ENCODE assay signal across 8 mouse cellular contexts in the genomic region with DNA sequence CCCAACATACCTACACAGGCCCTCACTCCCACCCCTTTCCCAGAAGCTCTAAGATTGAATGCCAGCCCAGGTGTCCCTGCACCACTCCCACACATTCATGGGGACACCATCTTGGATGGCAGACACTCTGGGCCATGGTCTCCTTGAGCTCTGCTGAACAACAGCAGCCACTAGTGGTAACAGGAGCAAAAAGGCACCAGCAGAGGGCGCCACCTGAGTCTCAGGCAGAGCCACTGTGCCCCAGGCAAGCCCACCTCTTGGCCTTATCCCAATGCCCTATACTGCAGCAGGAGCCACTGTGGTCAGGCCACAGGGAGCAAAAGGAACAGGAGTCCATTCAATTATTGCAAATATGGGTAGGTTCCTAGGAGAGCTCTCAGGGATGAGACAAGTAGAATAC. TPM values are rescaled to one million over a fixed set of nuclear protein-coding genes. Genes with fewer than 3 reads are reported as not detected.
DNase-seq lines count a peak whose midpoint lies in the region; ATAC-seq and TF ChIP-seq lines count a peak whose summit lies in the region.

No protein-coding gene starts in this region.

- no peaks in the 10 kb centered on the region for H3K27me3 ChIP-seq in cerebellum, adult 2 months (ENCODE audit: control insufficient read depth, insufficient read depth, low read length)
- peaks cover 50% of the 10 kb centered on the region for H3K27me3 ChIP-seq in liver, embryonic 13.5 days
- H3K27me3 ChIP-seq in thymus, adult 2 months (ENCODE audit: control insufficient read depth, insufficient read depth, low read length), result no peaks in the 10 kb centered on the region; the same call in 1 of the 2 replicates

- no peak overlapping the region for H3K9ac ChIP-seq in liver, embryonic 13.5 days

- no peak for ATAC-seq in cerebellum, adult (ENCODE audit: insufficient number of reproducible peaks, low FRiP score, low TSS enrichment)
- no peak for ATAC-seq in liver, embryonic 13.5 days (ENCODE audit: low read depth)

- H3K4me3 ChIP-seq in cerebellum, adult 2 months (replicated peaks; ENCODE audit: insufficient read depth, low read depth, low read length), result no peak overlapping the region
- no peak overlapping the region for H3K4me3 ChIP-seq in left cerebral cortex, adult 2 months
- H3K4me3 ChIP-seq in liver, embryonic 13.5 days (replicated peaks), result no peak overlapping the region
- no peak overlapping the region for H3K4me3 ChIP-seq in thymus, adult 2 months (ENCODE audit: control insufficient read depth, insufficient read depth, low read length)

- H3K4me1 ChIP-seq in cerebellum, adult 2 months (ENCODE audit: control insufficient read depth, insufficient read depth, low read length), result no peaks in the 10 kb centered on the region
- H3K4me1 ChIP-seq in liver, embryonic 13.5 days (replicated peaks), result no peaks in the 10 kb centered on the region
- no peaks in the 10 kb centered on the region for H3K4me1 ChIP-seq in thymus, adult 2 months (replicated peaks; ENCODE audit: control insufficient read depth, insufficient read depth, low read length)

- no peaks in the 10 kb centered on the region for H3K36me3 ChIP-seq in liver, embryonic 13.5 days
- H3K36me3 ChIP-seq in thymus, adult 2 months (ENCODE audit: control insufficient read depth, insufficient read depth, low read length), result no peaks in the 10 kb centered on the region

- no peak for TF ChIP-seq POLR2A in cerebellum, adult 2 months (IDR thresholded peaks at IDR 0.05; ENCODE audit: borderline replicate concordance, insufficient read depth, low read length)
- no peak for TF ChIP-seq POLR2A in thymus, adult 2 months (IDR thresholded peaks at IDR 0.05; ENCODE audit: control insufficient read depth, extremely low read depth, insufficient read depth, low read length, poor library complexity)

- no peak overlapping the region for H3K4me2 ChIP-seq in liver, embryonic 13.5 days

- intact Hi-C loops in left cerebral cortex, adult 2 months (cut with DNase I), result no loop called here

- H3K27ac ChIP-seq in cerebellum, adult 2 months (ENCODE audit: insufficient read depth, low read length), result no peak overlapping the region
- no peak overlapping the region for H3K27ac ChIP-seq in left cerebral cortex, adult 2 months
- H3K27ac ChIP-seq in liver, embryonic 13.5 days, result no peak overlapping the region
- H3K27ac ChIP-seq in thymus, adult 2 months (ENCODE audit: control insufficient read depth, insufficient read depth, low read length), result no peak overlapping the region

- 20% methylated on average over 1 of the region's 1 CpGs for WGBS in cerebellum, adult 2 months
- 0% methylated on average over 1 of the region's 1 CpGs for WGBS in liver, embryonic 13.5 days (ENCODE audit: insufficient replicate concordance)
- 19% methylated on average over 1 of the region's 1 CpGs for WGBS in thymus, adult 2 months

- H3K9me3 ChIP-seq in liver, embryonic 13.5 days (replicated peaks), result no peaks in the 10 kb centered on the region

- peak; percentile 33; the same call in 1 of the 2 replicates for TF ChIP-seq CTCF in cerebellum, adult 2 months (IDR thresholded peaks at IDR 0.05; ENCODE audit: borderline replicate concordance, insufficient read depth, low read depth, low read length)
- TF ChIP-seq CTCF in left cerebral cortex, adult 2 months (IDR thresholded peaks at IDR 0.05), result peak; percentile 44
- peak; percentile 83; the same call in 1 of the 2 replicates for TF ChIP-seq CTCF in thymus, adult 2 months (IDR thresholded peaks at IDR 0.05; ENCODE audit: borderline replicate concordance, control insufficient read depth, extremely low read depth, insufficient read depth, low read length, poor library complexity)

- DNase-seq in cerebellum, adult 2 months, result no peak
- no peak for DNase-seq in left cerebral cortex, adult 2 months (ENCODE audit: extremely low spot score in 1 of 2, low spot score in 2 of 2)
- no peak for DNase-seq in left cerebral cortex, adult 9 months (ENCODE audit: low spot score in 2 of 2)
- peak; percentile 33 for DNase-seq in c-Kit-positive CD71-positive TER-119-negative erythroid progenitor cells, embryonic 14.5 days (ENCODE audit: low read depth)
- peak; percentile 45 for DNase-seq in liver, embryonic 13.5 days
- peak; percentile 65 for DNase-seq in thymus, adult 2 months
- no peak for DNase-seq in adipocyte (ENCODE audit: low spot score)

RNA-seq across cellular contexts. Expression of a gene that starts 26.3 kb away (rescaled TPM):
- polyA plus RNA-seq in cerebellum, adult 2 months (2012; rRNA removed), result 157 and 177 TPM in 2 replicates
- 100 to 1,000 TPM; 248 to 263 TPM for total RNA-seq in left cerebral cortex, adult 2 months (2021)
- 70.7 and 86.2 TPM in 2 replicates for polyA plus RNA-seq in liver, embryonic 13.5 days (2015; fragmentation: Nextera tagmentation; extraction: Ambion mirVana)
- 99.8 and 110 TPM in 2 replicates for polyA plus RNA-seq in thymus, adult 2 months (2012; rRNA removed)

RNA-seq across cellular contexts. Expression of a gene that starts 27.2 kb away (rescaled TPM):
- 27.5 and 27.6 TPM in 2 replicates for polyA plus RNA-seq in cerebellum, adult 2 months (2012; rRNA removed)
- 10 to 100 TPM; 13.2 to 13.6 TPM for total RNA-seq in left cerebral cortex, adult 2 months (2021)
- polyA plus RNA-seq in liver, embryonic 13.5 days (2015; fragmentation: Nextera tagmentation; extraction: Ambion mirVana), result 19.9 and 20.9 TPM in 2 replicates
- 64.6 and 68.4 TPM in 2 replicates for polyA plus RNA-seq in thymus, adult 2 months (2012; rRNA removed)

RNA-seq across cellular contexts. Expression of a gene that starts 46.0 kb away (rescaled TPM):
- 56.5 and 75.2 TPM in 2 replicates for polyA plus RNA-seq in cerebellum, adult 2 months (2012; rRNA removed)
- total RNA-seq in left cerebral cortex, adult 2 months (2021), result under 1 TPM; 0.16 to 0.26 TPM
- polyA plus RNA-seq in liver, embryonic 13.5 days (2015; fragmentation: Nextera tagmentation; extraction: Ambion mirVana), result not detected in 2 replicates
- 0.32 and 0.55 TPM in 2 replicates for polyA plus RNA-seq in thymus, adult 2 months (2012; rRNA removed)

RNA-seq across cellular contexts. Expression of a gene that starts 57.8 kb away (rescaled TPM):
- 3.6 and 5.1 TPM in 2 replicates for polyA plus RNA-seq in cerebellum, adult 2 months (2012; rRNA removed)
- 1 to 10 TPM; 3.0 to 3.7 TPM for total RNA-seq in left cerebral cortex, adult 2 months (2021)
- 1.6 and 1.7 TPM in 2 replicates for polyA plus RNA-seq in liver, embryonic 13.5 days (2015; fragmentation: Nextera tagmentation; extraction: Ambion mirVana)
- 24.2 and 27.3 TPM in 2 replicates for polyA plus RNA-seq in thymus, adult 2 months (2012; rRNA removed)

Comparison
In these comparisons a context has a peak if more than half of its experiments do, and no peak if none do; other contexts are left out.
1. DNase-seq: peak in c-Kit-positive CD71-positive TER-119-negative erythroid progenitor cells, embryonic 14.5 days (single experiment), liver, embryonic 13.5 days (single experiment) and thymus, adult 2 months (single experiment); none in cerebellum, adult 2 months (0 of 2), left cerebral cortex, adult 2 months (0 of 2), left cerebral cortex, adult 9 months (0 of 2) and adipocyte (single experiment).
2. CTCF ChIP-seq: peak in every context shown above with its lines; median percentile 83 in thymus, adult 2 months; 44 in left cerebral cortex, adult 2 months; 33 in cerebellum, adult 2 months.
3. RNA of a gene that starts 46.0 kb away (polyA plus RNA-seq): 56.5 to 75.2 TPM in cerebellum, adult 2 months; 0.32 to 0.55 TPM in thymus, adult 2 months and not detected in liver, embryonic 13.5 days; every median in the first group is over 10 times any median in the second.